ENCODE assay signal across 10 mouse cellular contexts in genomic region chr10:66865010-66865582, GRCm38 (mm10).
DNase-seq lines count a peak whose midpoint lies in the region; ATAC-seq lines count a peak whose summit lies in the region.
"Had no signal": no experiment of that assay in that cellular context is flagged by ENCODE, and none has a peak within 500 bp of the region (broad histone marks: within the 10 kb centered on the region; RNA-seq: fewer than 3 reads in every experiment).

No protein-coding gene starts in this region.

- H3K4me2 ChIP-seq in heart, embryonic 14.5 days (ENCODE audit: low read length) = no peak overlapping the region
- no peak overlapping the region for H3K4me2 ChIP-seq in hindbrain, embryonic 13.5 days

- WGBS in heart, embryonic 14.5 days = 78% methylated on average over 10 of the region's 10 CpGs
- 82% methylated on average over 10 of the region's 10 CpGs for WGBS in hindbrain, embryonic 13.5 days

- DNase-seq in heart, adult 18-20 months = no peak
- DNase-seq in CD4-positive, CD25-positive, alpha-beta regulatory T cell, adult 2 months (ENCODE audit: low read depth, low spot score) = peak; percentile 52
- no peak for DNase-seq in cerebellum, adult 9-10 months
- DNase-seq in frontal cortex, adult 2 months (ENCODE audit: extremely low spot score in 1 of 2, low spot score in 1 of 2) = no peak
- DNase-seq: cerebellum, adult 8-10 months had no signal

- H3K9ac ChIP-seq in heart, embryonic 14.5 days (ENCODE audit: low read length) = no peak overlapping the region
- H3K9ac ChIP-seq in hindbrain, embryonic 13.5 days = no peak overlapping the region

- no peaks in the 10 kb centered on the region for H3K27me3 ChIP-seq in heart, embryonic 14.5 days (ENCODE audit: control insufficient read depth, insufficient read depth, low read length)
- peaks cover 49% of the 10 kb centered on the region for H3K27me3 ChIP-seq in megakaryocyte, embryonic 14.5 days (replicated peaks)
- H3K27me3 ChIP-seq in hindbrain, embryonic 13.5 days = no peaks in the 10 kb centered on the region

- H3K9me3 ChIP-seq in heart, embryonic 14.5 days (ENCODE audit: control insufficient read depth, low read length) = no peaks in the 10 kb centered on the region
- H3K9me3 ChIP-seq in megakaryocyte, embryonic 14.5 days = peaks cover 3% of the 10 kb centered on the region
- H3K9me3 ChIP-seq in hindbrain, embryonic 13.5 days = no peaks in the 10 kb centered on the region

- no peak overlapping the region for H3K4me3 ChIP-seq in heart, embryonic 14.5 days (ENCODE audit: control insufficient read depth in 1 of 2, insufficient read depth in 1 of 2, low read depth in 1 of 2, low read length in 2 of 2)
- peak overlapping the region; percentile 88 for H3K4me3 ChIP-seq in megakaryocyte, embryonic 14.5 days (replicated peaks)
- H3K4me3 ChIP-seq in hindbrain, embryonic 13.5 days = no peak overlapping the region
- H3K4me3 ChIP-seq: layer of hippocampus, adult 2 months had no signal

- H3K4me1 ChIP-seq in heart, embryonic 14.5 days (ENCODE audit: control insufficient read depth in 2 of 2, insufficient read depth in 2 of 2, low read length in 2 of 2) = no peaks in the 10 kb centered on the region; a peak in 1 of 4 replicates
- H3K4me1 ChIP-seq in megakaryocyte, embryonic 14.5 days = peaks cover 32% of the 10 kb centered on the region
- H3K4me1 ChIP-seq in hindbrain, embryonic 13.5 days (replicated peaks) = no peaks in the 10 kb centered on the region

- H3K36me3 ChIP-seq in heart, embryonic 14.5 days (ENCODE audit: control insufficient read depth, insufficient read depth, low read length) = no peaks in the 10 kb centered on the region
- no peaks in the 10 kb centered on the region for H3K36me3 ChIP-seq in megakaryocyte, embryonic 14.5 days (replicated peaks; ENCODE audit: low read length)
- no peaks in the 10 kb centered on the region for H3K36me3 ChIP-seq in hindbrain, embryonic 13.5 days

- no peak for ATAC-seq in heart, embryonic 14.5 days (ENCODE audit: insufficient number of reproducible peaks, insufficient read depth, low FRiP score, low read depth)
- ATAC-seq in granulocyte monocyte progenitor cell, adult 5-6 weeks (replicated peaks; ENCODE audit: poor library complexity, severe bottlenecking) = peak; percentile 23; the same call in 1 of the 2 replicates
- no peak for ATAC-seq in hindbrain, embryonic 13.5 days (ENCODE audit: low FRiP score)

- peak overlapping the region; percentile 39 to 63; a peak in 2 of 4 replicates for H3K27ac ChIP-seq in heart, embryonic 14.5 days (replicated peaks in 1 of 2; ENCODE audit: control insufficient read depth in 1 of 2, insufficient read depth in 1 of 2, low read depth in 2 of 2, low read length in 2 of 2)
- H3K27ac ChIP-seq in hindbrain, embryonic 13.5 days = no peak overlapping the region
- H3K27ac ChIP-seq: layer of hippocampus, adult 2 months had no signal
